Mouse (Mus musculus) MEL (cell line): Measurements from ENCODE around the gene Wiz. TPM values are rescaled to one million over a fixed set of nuclear protein-coding genes. Genes with fewer than 3 reads are reported as not detected.

Experiments used
- DNase-seq: peaks from one replicate; pipeline ENCODE4 v3.0.0; 2011; ENCODE audit warnings: low read depth, low spot score
- H3K27ac ChIP-seq: 2 replicates; pipeline ENCODE4 v1.5.1; 2012; ENCODE audit warnings: low read depth, mild to moderate bottlenecking, control low read depth, low read length, moderate library complexity; ENCODE audit not compliant: control insufficient read depth
- H3K27me3 ChIP-seq, 2 experiments: fragments of 150-350 bp in 1 of 2; sonication (generic) in 1 of 2; 2 replicates each; pipeline ENCODE4 v1.6.1; 2012; ENCODE audit warnings: low read length in 2 of 2, mild to moderate bottlenecking in 2 of 2, improper control_type of control experiment in 1 of 2, moderate library complexity in 1 of 2; ENCODE audit not compliant: insufficient read depth in 2 of 2, control insufficient read depth in 1 of 2
- H3K36me3 ChIP-seq, 2 experiments: 2 replicates each; pipeline ENCODE4 v1.6.1; 2012 to 2014; ENCODE audit warnings: low read length in 2 of 2, improper control_type of control experiment in 1 of 2, inconsistent platforms in 1 of 2, mild to moderate bottlenecking in 1 of 2; ENCODE audit not compliant: insufficient read depth in 2 of 2, control insufficient read depth in 1 of 2
- H3K4me1 ChIP-seq, 2 experiments: fragments of 150-350 bp in 1 of 2; sonication (generic) in 1 of 2; 2 replicates each; pipeline ENCODE4 v1.6.1; 2012; ENCODE audit warnings: low read length in 2 of 2, improper control_type of control experiment in 1 of 2, mild to moderate bottlenecking in 1 of 2; ENCODE audit not compliant: insufficient read depth in 2 of 2, control insufficient read depth in 1 of 2
- H3K4me3 ChIP-seq, 2 experiments: fragments of 150-350 bp in 1 of 2; sonication (generic) in 1 of 2; 2 replicates each; pipeline ENCODE4 v1.5.1; 2012; ENCODE audit warnings: low read depth in 2 of 2, low read length in 2 of 2, mild to moderate bottlenecking in 2 of 2, moderate library complexity in 2 of 2, control low read depth in 1 of 2, improper control_type of control experiment in 1 of 2; ENCODE audit not compliant: control insufficient read depth in 1 of 2, insufficient read depth in 1 of 2
- H3K79me2 ChIP-seq: 2 replicates; pipeline ENCODE4 v1.6.1; 2012; ENCODE audit warnings: mild to moderate bottlenecking, low read length, moderate library complexity; ENCODE audit not compliant: control insufficient read depth, poor library complexity, insufficient read depth
- H3K9ac ChIP-seq: 2 replicates; pipeline ENCODE4 v1.6.1; 2012; ENCODE audit warnings: low read depth, mild to moderate bottlenecking, control low read depth, low read length, moderate library complexity; ENCODE audit not compliant: control insufficient read depth, poor library complexity, severe bottlenecking
- H3K9me3 ChIP-seq: fragments of 150-350 bp; sonication (generic); replicated peaks from 2 replicates; pipeline ENCODE4 v1.6.1; 2012; ENCODE audit warnings: mild to moderate bottlenecking, low read length, improper control_type of control experiment, moderate library complexity; ENCODE audit not compliant: insufficient read depth
- CHD1 ChIP-seq: IDR thresholded peaks from 2 replicates; pipeline ENCODE4 v1.6.1; 2012; ENCODE audit warnings: low read depth, mild to moderate bottlenecking, inconsistent platforms, low read length, improper control_type of control experiment
- CHD2 ChIP-seq: IDR thresholded peaks from 2 replicates; pipeline ENCODE4 v1.6.1; 2011; ENCODE audit warnings: low read length, improper control_type of control experiment
- CTCF ChIP-seq, 3 experiments: IDR thresholded peaks in 2 of 3; conservative IDR thresholded peaks in 1 of 3; 2 replicates each; pipeline ENCODE4 v1.5.1; 2011 to 2012; ENCODE audit warnings: low read length in 3 of 3, low read depth in 2 of 3, mild to moderate bottlenecking in 2 of 3, improper control_type of control experiment in 1 of 3, inconsistent platforms in 1 of 3, mixed read lengths in 1 of 3, moderate library complexity in 1 of 3; ENCODE audit not compliant: control insufficient read depth in 1 of 3, insufficient read depth in 1 of 3, poor library complexity in 1 of 3, severe bottlenecking in 1 of 3
- E2F4 ChIP-seq: IDR thresholded peaks from 2 replicates; pipeline ENCODE4 v1.6.1; 2011; ENCODE audit warnings: low read depth, low read length, improper control_type of control experiment, borderline replicate concordance
- ELF1 ChIP-seq: IDR thresholded peaks from 2 replicates; pipeline ENCODE4 v1.6.1; 2014; ENCODE audit warnings: low read depth, mild to moderate bottlenecking, inconsistent platforms, low read length, improper control_type of control experiment, moderate library complexity
- ETS1 ChIP-seq: IDR thresholded peaks from 2 replicates; pipeline ENCODE4 v1.6.1; 2012; ENCODE audit warnings: low read depth, mild to moderate bottlenecking, inconsistent platforms, low read length, improper control_type of control experiment, moderate library complexity
- HCFC1 ChIP-seq: IDR thresholded peaks from 2 replicates; pipeline ENCODE4 v1.6.1; 2012; ENCODE audit warnings: low read depth, mild to moderate bottlenecking, inconsistent platforms, low read length, improper control_type of control experiment, moderate library complexity
- JUND ChIP-seq: IDR thresholded peaks from 2 replicates; pipeline ENCODE4 v1.6.1; 2011; ENCODE audit warnings: low read depth, mild to moderate bottlenecking, improper control_type of control experiment, low read length
- MAX ChIP-seq: IDR thresholded peaks from 2 replicates; pipeline ENCODE4 v1.6.1; 2011; ENCODE audit warnings: low read length, improper control_type of control experiment
- MAZ ChIP-seq: IDR thresholded peaks from 2 replicates; pipeline ENCODE4 v1.6.1; 2012; ENCODE audit warnings: low read depth, mild to moderate bottlenecking, inconsistent platforms, low read length, improper control_type of control experiment
- MEF2A ChIP-seq: IDR thresholded peaks from 2 replicates; pipeline ENCODE4 v1.6.1; 2014; ENCODE audit warnings: low read depth, mild to moderate bottlenecking, inconsistent platforms, low read length, improper control_type of control experiment; ENCODE audit not compliant: poor library complexity, insufficient replicate concordance, severe bottlenecking; ENCODE audit errors: extremely low read depth
- MYB ChIP-seq: IDR thresholded peaks from 2 replicates; pipeline ENCODE4 v1.6.1; 2011; ENCODE audit warnings: mild to moderate bottlenecking, low read depth, low read length, improper control_type of control experiment
- MYC ChIP-seq: IDR thresholded peaks from 2 replicates; pipeline ENCODE4 v1.6.1; 2011; ENCODE audit warnings: low read depth, mild to moderate bottlenecking, low read length, improper control_type of control experiment, moderate library complexity
- NELFE ChIP-seq: IDR thresholded peaks from 2 replicates; pipeline ENCODE4 v1.6.1; 2011; ENCODE audit warnings: low read depth, low read length, improper control_type of control experiment
- NRF1 ChIP-seq: IDR thresholded peaks from 2 replicates; pipeline ENCODE4 v1.6.1; 2014; ENCODE audit warnings: low read depth, mild to moderate bottlenecking, inconsistent platforms, low read length, improper control_type of control experiment, moderate library complexity; ENCODE audit not compliant: poor library complexity, insufficient read depth, severe bottlenecking
- POLR2AphosphoS2 ChIP-seq: IDR thresholded peaks from 2 replicates; pipeline ENCODE4 v1.6.1; 2011; ENCODE audit warnings: low read length, improper control_type of control experiment
- POLR2AphosphoS5 ChIP-seq: IDR thresholded peaks from 2 replicates; pipeline ENCODE4 v1.6.1; 2012; ENCODE audit warnings: low read depth, borderline replicate concordance, mild to moderate bottlenecking, inconsistent platforms, low read length, moderate library complexity, mixed read lengths
- SMC3 ChIP-seq: IDR thresholded peaks from 2 replicates; pipeline ENCODE4 v1.6.1; 2011; ENCODE audit warnings: low read depth, low read length, improper control_type of control experiment
- TBP ChIP-seq: IDR thresholded peaks from 2 replicates; pipeline ENCODE4 v1.8.0; 2011; ENCODE audit warnings: low read depth, low read length, improper control_type of control experiment
- TCF12 ChIP-seq: IDR thresholded peaks from 2 replicates; pipeline ENCODE4 v1.6.1; 2014; ENCODE audit warnings: low read depth, mild to moderate bottlenecking, inconsistent platforms, low read length, improper control_type of control experiment, moderate library complexity
- UBTF ChIP-seq: IDR thresholded peaks from 2 replicates; pipeline ENCODE4 v1.6.1; 2012; ENCODE audit warnings: low read depth, mild to moderate bottlenecking, inconsistent platforms, low read length, improper control_type of control experiment, moderate library complexity, borderline replicate concordance; ENCODE audit not compliant: insufficient read depth
- ZMIZ1 ChIP-seq: IDR thresholded peaks from 2 replicates; pipeline ENCODE4 v1.6.1; 2012; ENCODE audit warnings: low read depth, mild to moderate bottlenecking, inconsistent platforms, low read length, improper control_type of control experiment, moderate library complexity
- polyA plus RNA-seq, 2 experiments: library from polyadenylated mRNA; stranded (reverse) in 1 of 2; unstranded in 1 of 2; fragments of >175 nt in 1 of 2; fragments of >200 nt in 1 of 2; gene quantifications; 2 replicates each; pipeline versions ENCODE4 v1.2.1 to v1.2.4; 2012; ENCODE audit warnings: low replicate concordance in 2 of 2, low read depth in 1 of 2; ENCODE audit not compliant: insufficient read length in 2 of 2, insufficient read depth in 1 of 2, missing spikeins in 1 of 2
- total RNA-seq: library from RNA; depleted of rRNA; stranded (reverse); fragments of 300-350 nt; gene quantifications from 2 replicates; pipeline ENCODE4 v1.2.3, GENCODE M21; 2012

The Wiz gene
- total and polyA plus RNA-seq, 3 experiments = 4.4 to 44.1 TPM; not detected in 1

- Histone ChIP-seq H3K27me3 (peaks cover 0 to 1% of the 10 kb centered on the region in 2 experiments; a peak in 2 of 4 replicates), H3K4me3 (no peak overlapping the region), H3K27ac (no peak overlapping the region), H3K79me2 (no peaks in the 10 kb centered on the region), H3K9me3 (no peaks in the 10 kb centered on the region), H3K36me3 (no peaks in the 10 kb centered on the region), H3K4me1 (no peaks in the 10 kb centered on the region), H3K9ac (no peak overlapping the region)
- TF ChIP-seq NELFE (no peak), CHD2 (no peak), POLR2AphosphoS5 (no peak)
- no peak for DNase-seq
Measured at GRCm38 (mm10) chr17:32416771-32417170, 27.5 kb upstream of the Wiz start.

- H3K4me1 ChIP-seq = no peaks in the 10 kb centered on the region
- peaks cover 0 to 1% of the 10 kb centered on the region in 2 experiments; a peak in 2 of 4 replicates for H3K27me3 ChIP-seq
- TF ChIP-seq NRF1 = no peak
- TF ChIP-seq NELFE = no peak
- no peak for TF ChIP-seq POLR2AphosphoS5
- no peak for TF ChIP-seq ELF1
- no peak for TF ChIP-seq ZMIZ1
- no peak for TF ChIP-seq CTCF (IDR thresholded peaks at IDR 0.05 in 2 of 3, conservative IDR thresholded peaks at IDR 0.05 in 1 of 3; ENCODE audit: control insufficient read depth in 1 of 3, insufficient read depth in 1 of 3, low read depth in 2 of 3, low read length in 3 of 3, poor library complexity in 1 of 3, severe bottlenecking in 1 of 3)
- no peak for TF ChIP-seq SMC3
- TF ChIP-seq MAX = no peak
- no peak for TF ChIP-seq TBP
- TF ChIP-seq TCF12 = no peak
- TF ChIP-seq CHD1 = no peak
- TF ChIP-seq MYB = no peak
- no peak for TF ChIP-seq UBTF
- no peak overlapping the region for H3K4me3 ChIP-seq
- no peaks in the 10 kb centered on the region for H3K79me2 ChIP-seq
- H3K36me3 ChIP-seq = no peaks in the 10 kb centered on the region
- no peak for DNase-seq
- H3K9me3 ChIP-seq = no peaks in the 10 kb centered on the region
- H3K27ac ChIP-seq = no peak overlapping the region
- H3K9ac ChIP-seq = no peak overlapping the region
Measured at GRCm38 (mm10) chr17:32415417-32416020, 26.3 kb upstream of the Wiz start.

- DNase-seq = no peak
- H3K27ac ChIP-seq = no peak overlapping the region
- no peaks in the 10 kb centered on the region for H3K4me1 ChIP-seq
- H3K4me3 ChIP-seq = no peak overlapping the region
- peaks cover 0 to 1% of the 10 kb centered on the region in 2 experiments; a peak in 2 of 4 replicates for H3K27me3 ChIP-seq
- no peaks in the 10 kb centered on the region for H3K79me2 ChIP-seq
- no peaks in the 10 kb centered on the region for H3K36me3 ChIP-seq
- no peak overlapping the region for H3K9ac ChIP-seq
- no peaks in the 10 kb centered on the region for H3K9me3 ChIP-seq
- no peak for TF ChIP-seq E2F4
- TF ChIP-seq POLR2AphosphoS2 = no peak
- no peak for TF ChIP-seq HCFC1
- no peak for TF ChIP-seq MAX
- no peak for TF ChIP-seq JUND
- no peak for TF ChIP-seq POLR2AphosphoS5
- no peak for TF ChIP-seq CHD2
- TF ChIP-seq NRF1 = no peak
- no peak for TF ChIP-seq MEF2A
- no peak for TF ChIP-seq MYC
- no peak for TF ChIP-seq CHD1
- no peak for TF ChIP-seq MAZ
- TF ChIP-seq ETS1 = no peak
Measured at GRCm38 (mm10) chr17:32411898-32412297, 22.7 kb upstream of the Wiz start.
